Mouse (Mus musculus) ES-E14 (cell line): ENCODE results near the gene Mlec.

Experiments used
- CHD2 ChIP-seq: IDR thresholded peaks from 2 replicates; pipeline ENCODE4 v1.6.1; 2014; ENCODE audit warnings: mild to moderate bottlenecking, low read depth, low read length, inconsistent platforms
- HCFC1 ChIP-seq: IDR thresholded peaks from 2 replicates; pipeline ENCODE4 v1.6.1; 2012; ENCODE audit warnings: low read length, inconsistent platforms, borderline replicate concordance; ENCODE audit not compliant: insufficient read depth
- ZNF384 ChIP-seq: IDR thresholded peaks from 2 replicates; pipeline ENCODE4 v1.6.1; 2012; ENCODE audit warnings: low read depth, low read length, inconsistent platforms

DNA sequence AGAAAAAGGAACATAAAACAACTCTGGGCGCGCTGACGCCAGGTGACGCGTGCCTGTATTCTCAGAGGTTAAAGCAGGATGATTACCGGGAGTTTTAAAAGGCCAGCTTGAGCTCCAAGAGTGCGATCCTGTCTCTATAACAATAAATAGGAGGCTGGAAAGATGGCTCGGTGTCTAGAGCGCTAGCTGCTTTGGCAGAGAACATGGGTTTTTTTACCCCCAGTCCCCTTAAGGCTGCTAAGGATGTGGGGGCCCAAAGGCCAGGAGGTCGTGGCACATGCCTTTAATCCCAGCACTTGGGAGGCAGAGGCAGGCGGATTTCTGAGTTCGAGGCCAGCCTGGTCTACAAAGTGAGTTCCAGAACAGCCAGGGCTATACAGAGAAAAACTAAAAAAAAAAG lies 1.2 kb upstream of the Mlec start:
- TF ChIP-seq ZNF384: no peak
- no peak for TF ChIP-seq HCFC1
- TF ChIP-seq CHD2: no peak
